Mouse (Mus musculus): ENCODE measurements at regions not wholly inside any gene's neighbourhood (a gene's known extent, or its start where the extent isn't known, plus 50 kb on each side); places are given as distances from the start of the nearest gene placed in this dataset.

GRCm38 (mm10) chr3:41234191-41234590 lies 151.3 kb upstream of the Pgrmc2 start:
- peaks cover 11% of the 10 kb centered on the region in 2 experiments for H3K4me1 ChIP-seq (ENCODE audit: control insufficient read depth in 1 of 2, insufficient read depth in 2 of 2)
- H3K27ac ChIP-seq (ENCODE audit: insufficient read depth, low read depth) = no peak overlapping the region
- no peak overlapping the region for H3K4me2 ChIP-seq (ENCODE audit: insufficient read depth, low read depth, poor library complexity, severe bottlenecking)
- no peaks in the 10 kb centered on the region for H3K79me2 ChIP-seq (replicated peaks; ENCODE audit: control insufficient read depth, extremely low read depth, insufficient read depth, poor library complexity, severe bottlenecking)
- H3K9ac ChIP-seq (ENCODE audit: insufficient read depth, low read depth) = no peak overlapping the region
- TF ChIP-seq ELF1 (IDR thresholded peaks at IDR 0.05; ENCODE audit: low read depth, low read length) = no peak
- TF ChIP-seq MXI1 (IDR thresholded peaks at IDR 0.05; ENCODE audit: low read depth, low read length) = no peak
- no peak for TF ChIP-seq POLR2AphosphoS2 (IDR thresholded peaks at IDR 0.05; ENCODE audit: low read depth, low read length)
- TF ChIP-seq ZNF384 (IDR thresholded peaks at IDR 0.05; ENCODE audit: low read depth, low read length) = no peak
- no peaks in the 10 kb centered on the region for H3K9me3 ChIP-seq (replicated peaks; ENCODE audit: low read length)
- no peaks in the 10 kb centered on the region for H3K27me3 ChIP-seq (replicated peaks)
- in situ Hi-C loops (cut with MboI; ENCODE audit: low pct_ligation_motif_present, low pct_unique_long_range_greater_than_20kb, low sequenced_read_pairs) = no loop called here
- no peak for DNase-seq (ENCODE audit: extremely low read depth)
- no peaks in the 10 kb centered on the region for H3K36me3 ChIP-seq (replicated peaks in 1 of 2; ENCODE audit: control insufficient read depth in 1 of 2, insufficient read depth in 1 of 2, low read length in 1 of 2)
- no peak overlapping the region for H3K4me3 ChIP-seq (replicated peaks in 1 of 3; ENCODE audit: low read depth in 2 of 3, low read length in 2 of 3, poor library complexity in 1 of 3)
- dilution Hi-C loops (cut with MboI; ENCODE audit: extremely low pct_ligation_motif_present, extremely low pct_unique_long_range_greater_than_20kb, low sequenced_read_pairs) = no loop called here

DNA sequence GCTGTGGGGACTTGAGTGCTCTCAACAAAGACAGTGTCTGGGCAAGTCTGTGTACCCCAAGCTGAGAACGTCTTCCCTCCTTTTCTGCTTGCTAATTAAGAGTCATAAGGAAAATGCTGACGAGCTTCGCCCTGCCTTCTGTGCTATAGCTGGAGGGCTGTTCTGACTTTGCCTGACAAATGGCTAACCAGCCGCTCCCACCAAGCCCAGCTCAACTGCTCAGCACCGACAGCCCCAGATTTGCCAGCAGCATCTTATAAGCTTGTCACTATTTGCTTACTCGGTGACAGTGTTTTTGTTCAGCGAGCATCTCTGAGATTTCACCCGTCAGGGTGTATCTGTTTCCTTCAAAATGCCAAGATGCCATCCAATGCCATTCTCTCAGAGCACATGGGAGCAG lies 150.6 kb upstream of the Pgrmc2 start:
- no peaks in the 10 kb centered on the region for H3K9me3 ChIP-seq (replicated peaks; ENCODE audit: low read length)
- in situ Hi-C loops (cut with MboI; ENCODE audit: low pct_ligation_motif_present, low pct_unique_long_range_greater_than_20kb, low sequenced_read_pairs) (no loop called here), dilution Hi-C loops (cut with MboI; ENCODE audit: extremely low pct_ligation_motif_present, extremely low pct_unique_long_range_greater_than_20kb, low sequenced_read_pairs) (no loop called here)
- H3K27me3 ChIP-seq (replicated peaks) = no peaks in the 10 kb centered on the region
- H3K4me1 ChIP-seq (ENCODE audit: control insufficient read depth in 1 of 2, insufficient read depth in 2 of 2) = peaks cover 15 to 17% of the 10 kb centered on the region in 2 experiments
- no peaks in the 10 kb centered on the region for H3K36me3 ChIP-seq (replicated peaks in 1 of 2; ENCODE audit: control insufficient read depth in 1 of 2, insufficient read depth in 1 of 2, low read length in 1 of 2)
- H3K9ac ChIP-seq (ENCODE audit: insufficient read depth, low read depth) = no peak overlapping the region
- TF ChIP-seq ZKSCAN1 (IDR thresholded peaks at IDR 0.05; ENCODE audit: borderline replicate concordance, low read depth, low read length) (no peak), CTCF (conservative IDR thresholded peaks at IDR 0.05 in 1 of 2, IDR thresholded peaks at IDR 0.05 in 1 of 2; ENCODE audit: low read depth in 2 of 2, low read length in 2 of 2) (no peak), SMC3 (IDR thresholded peaks at IDR 0.05; ENCODE audit: low read depth, low read length) (no peak), ETS1 (conservative IDR thresholded peaks at IDR 0.05; ENCODE audit: low read depth, low read length) (no peak), IRF4 (IDR thresholded peaks at IDR 0.05; ENCODE audit: low read depth, low read length) (no peak), SIN3A (IDR thresholded peaks at IDR 0.05; ENCODE audit: low read length) (no peak), RCOR1 (conservative IDR thresholded peaks at IDR 0.05; ENCODE audit: low read depth, low read length) (no peak), HCFC1 (IDR thresholded peaks at IDR 0.05; ENCODE audit: low read depth, low read length) (no peak), POLR2AphosphoS2 (IDR thresholded peaks at IDR 0.05; ENCODE audit: low read depth, low read length) (no peak), ZMIZ1 (IDR thresholded peaks at IDR 0.05; ENCODE audit: low read depth, low read length) (no peak), CHD1 (IDR thresholded peaks at IDR 0.05; ENCODE audit: low read depth, low read length) (no peak), MAZ (IDR thresholded peaks at IDR 0.05; ENCODE audit: low read depth, low read length) (no peak), EP300 (IDR thresholded peaks at IDR 0.05; ENCODE audit: low read length) (no peak)
- no peak overlapping the region for H3K4me2 ChIP-seq (ENCODE audit: insufficient read depth, low read depth, poor library complexity, severe bottlenecking)
- no peaks in the 10 kb centered on the region for H3K79me2 ChIP-seq (replicated peaks; ENCODE audit: control insufficient read depth, extremely low read depth, insufficient read depth, poor library complexity, severe bottlenecking)
- DNase-seq (ENCODE audit: extremely low read depth) = no peak
- H3K4me3 ChIP-seq (replicated peaks in 1 of 3; ENCODE audit: low read depth in 2 of 3, low read length in 2 of 3, poor library complexity in 1 of 3) = no peak overlapping the region
- H3K27ac ChIP-seq (ENCODE audit: insufficient read depth, low read depth) = no peak overlapping the region

Data from CH12.LX (cell line).